Mouse (Mus musculus): ENCODE results near the gene Neurl1a.
A peak's percentile ranks its signal among the peaks of the same experiment; 100 is the strongest.

The Neurl1a gene

GRCm38 (mm10) chr19:47291307-47292080 lies 112.9 kb downstream of the Neurl1a start:
- no peak for DNase-seq

DNA sequence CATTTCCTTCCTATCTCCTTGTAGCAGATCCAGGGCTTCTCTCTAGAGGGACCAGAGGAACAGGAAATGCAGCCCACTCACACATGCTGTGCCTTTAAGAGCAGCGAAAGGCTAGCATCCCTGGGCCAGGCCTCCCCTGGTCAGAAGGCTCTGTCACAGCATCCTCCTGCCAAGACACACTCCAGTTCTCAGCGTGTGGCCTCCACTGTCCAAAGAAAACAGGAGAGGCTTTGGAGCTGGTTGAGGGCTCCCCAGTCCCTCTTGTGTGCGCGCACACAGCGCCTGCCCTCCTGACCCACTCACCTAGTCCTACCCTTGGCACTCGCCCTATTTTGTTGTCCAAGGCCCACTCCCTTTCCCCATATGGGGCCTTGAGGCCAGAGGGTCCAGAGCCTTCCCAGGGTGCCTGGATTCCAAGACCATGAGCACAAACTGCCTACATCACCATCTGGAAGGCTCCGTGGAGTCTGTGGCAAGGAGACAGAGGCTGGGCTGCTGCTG lies 113.9 kb downstream of the Neurl1a start:
- no peak for DNase-seq

- peak; percentile 19 for DNase-seq
Observed at GRCm38 (mm10) chr19:47298100-47298499, 119.5 kb downstream of the Neurl1a start.

DNA sequence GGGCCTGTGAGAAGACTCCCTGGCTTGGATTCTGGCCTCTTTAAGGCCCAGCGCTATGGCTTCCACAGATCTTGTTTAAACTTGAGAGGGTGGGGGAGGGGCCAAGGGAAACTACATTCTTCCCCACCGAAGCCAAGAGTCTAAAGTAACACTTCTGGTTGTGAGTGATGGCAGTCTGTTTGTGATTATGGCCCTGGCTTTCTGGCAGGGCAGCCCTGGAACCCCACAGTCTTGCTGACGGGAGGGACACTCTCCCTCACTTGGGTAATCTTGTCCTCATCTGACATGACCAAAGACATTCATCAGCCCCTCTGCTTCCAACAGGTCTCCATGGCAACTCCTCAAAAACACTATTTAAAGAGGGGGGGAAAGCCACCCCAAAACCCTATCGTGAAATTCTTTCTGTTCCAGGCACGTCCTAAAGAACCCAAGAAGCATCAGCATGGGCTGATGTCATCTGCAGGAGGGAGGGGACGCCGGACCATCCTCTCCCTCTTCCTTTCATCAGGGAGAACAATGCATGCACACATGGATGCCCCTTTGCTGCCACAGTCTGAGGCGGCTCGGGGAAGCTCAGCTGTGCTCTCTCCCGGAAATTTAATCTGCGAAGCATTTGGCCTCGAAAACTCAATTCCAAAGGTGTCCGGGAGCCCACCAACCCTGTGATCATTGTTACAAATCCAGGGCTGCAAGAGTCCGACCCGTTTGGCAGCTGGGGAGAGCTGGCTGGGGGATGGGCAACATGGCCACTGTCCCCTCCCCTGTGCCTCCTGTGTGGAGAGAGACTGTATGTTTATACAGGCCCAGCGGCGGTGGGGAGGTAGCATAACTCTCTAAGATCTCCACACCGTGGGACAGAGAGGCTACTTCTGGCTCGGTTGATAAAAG lies 122.9 kb downstream of the Neurl1a start:
- DNase-seq: peak; percentile 34

- DNase-seq: peak; percentile 82
Observed at GRCm38 (mm10) chr19:47302191-47302852, 123.7 kb downstream of the Neurl1a start.

DNA sequence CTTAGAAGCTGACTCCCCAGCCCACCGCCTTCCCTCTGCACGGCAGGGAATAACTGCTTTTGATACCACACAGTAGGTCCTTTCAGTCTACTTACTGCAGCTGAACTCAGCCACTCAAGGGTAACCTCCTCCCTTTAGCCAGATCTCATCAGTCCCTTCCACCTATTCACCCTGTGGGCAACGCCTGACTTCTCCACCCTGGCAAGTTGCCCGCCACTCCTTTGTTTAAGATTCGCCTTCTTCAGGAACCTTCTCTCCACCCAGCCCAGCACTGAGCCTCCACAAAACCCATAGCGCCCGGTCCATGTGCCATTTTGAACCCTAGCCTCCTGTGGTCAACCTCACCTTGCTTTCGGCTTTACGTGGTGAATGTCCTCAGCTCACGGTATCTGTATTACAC lies 124.5 kb downstream of the Neurl1a start:
- peak; percentile 80 for DNase-seq

GRCm38 (mm10) chr19:47304170-47304745 lies 125.6 kb downstream of the Neurl1a start:
- DNase-seq: no peak

DNA sequence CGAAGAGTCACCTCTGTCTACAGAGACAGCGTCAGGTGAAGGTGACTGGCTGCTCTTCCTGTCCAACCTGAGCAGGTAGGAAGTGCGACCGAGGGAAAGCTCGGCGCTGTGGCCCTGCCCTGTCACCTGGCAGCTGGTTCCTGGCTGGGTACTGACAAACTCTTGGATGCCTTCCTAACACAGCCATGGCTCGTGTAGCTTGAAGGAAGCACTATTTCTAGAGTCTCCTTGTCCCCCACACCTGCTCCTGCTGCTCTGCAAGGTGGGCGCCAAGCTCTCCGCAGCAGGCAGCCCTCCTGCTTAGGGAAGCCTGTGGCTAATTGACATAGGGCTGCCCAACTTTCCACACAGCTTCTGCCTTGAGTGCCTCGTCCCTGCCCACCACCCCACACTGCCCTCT lies 126.8 kb downstream of the Neurl1a start:
- no peak for DNase-seq

DNA sequence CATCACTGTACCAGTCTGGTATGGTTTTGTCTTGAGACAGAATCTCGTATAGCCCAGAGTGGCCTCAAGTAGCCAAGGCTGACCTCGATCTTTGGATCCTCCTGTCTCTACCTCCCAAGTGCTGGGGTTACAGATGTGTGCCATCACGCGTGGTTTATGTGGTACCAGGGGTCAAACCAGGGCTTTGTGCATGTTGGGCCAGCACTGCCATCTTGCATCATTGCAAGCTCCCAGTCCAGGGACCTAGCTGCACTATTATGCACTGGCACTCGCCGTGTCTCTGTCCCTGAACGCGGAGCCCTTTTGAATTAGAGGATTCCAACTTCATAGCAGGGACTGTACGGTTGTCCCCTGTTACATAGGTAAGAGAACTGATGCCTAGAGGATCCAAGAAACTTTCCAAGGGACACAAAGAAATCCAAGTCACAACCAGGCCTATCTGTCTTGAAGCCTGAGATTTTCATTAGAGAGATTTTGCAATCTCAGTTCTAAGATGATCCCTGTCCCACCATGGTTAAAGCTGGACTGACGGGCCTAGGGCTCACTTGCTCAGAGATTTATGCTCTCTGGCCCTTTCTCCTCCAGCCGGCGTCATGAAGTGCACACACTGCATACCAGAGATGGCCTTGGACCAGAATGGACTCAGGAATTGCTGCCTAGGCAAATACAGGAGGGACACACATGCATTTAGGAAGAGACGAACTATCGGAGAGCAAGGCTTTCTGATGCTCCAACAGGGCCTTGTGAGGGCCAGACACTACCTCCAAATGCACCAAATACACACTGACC lies 127.7 kb downstream of the Neurl1a start:
- DNase-seq: no peak

DNA sequence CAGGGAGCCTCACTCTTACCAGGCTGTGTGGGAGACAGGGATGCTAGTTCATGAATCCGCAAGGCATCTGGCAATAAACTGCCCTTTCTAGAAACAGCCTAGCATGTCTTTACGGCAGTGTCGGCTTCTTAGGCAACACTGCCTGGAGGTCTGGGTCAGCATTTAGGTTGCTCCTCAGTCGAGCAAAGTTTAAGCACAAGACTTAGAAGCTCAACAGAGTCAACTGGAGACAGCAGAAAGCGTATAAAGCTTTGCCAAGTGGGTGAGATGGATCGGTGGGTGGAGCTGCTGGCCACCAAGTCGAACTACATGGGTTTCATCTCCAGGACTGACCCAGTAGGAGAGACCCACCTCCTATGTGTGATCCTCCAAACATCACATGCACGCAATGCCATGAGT lies 128.3 kb downstream of the Neurl1a start:
- no peak for DNase-seq

All from lung, postnatal 36 days (tissue).